Mouse (Mus musculus): ENCODE data around the gene Papolb. TPM values are rescaled to one million over a fixed set of nuclear protein-coding genes. Genes with fewer than 3 reads are reported as not detected.
A peak's percentile ranks its signal among the peaks of the same experiment; 100 is the strongest.

Gene Papolb
- under 1 TPM; 0.06 to 0.08 TPM for total RNA-seq (2021)

DNA sequence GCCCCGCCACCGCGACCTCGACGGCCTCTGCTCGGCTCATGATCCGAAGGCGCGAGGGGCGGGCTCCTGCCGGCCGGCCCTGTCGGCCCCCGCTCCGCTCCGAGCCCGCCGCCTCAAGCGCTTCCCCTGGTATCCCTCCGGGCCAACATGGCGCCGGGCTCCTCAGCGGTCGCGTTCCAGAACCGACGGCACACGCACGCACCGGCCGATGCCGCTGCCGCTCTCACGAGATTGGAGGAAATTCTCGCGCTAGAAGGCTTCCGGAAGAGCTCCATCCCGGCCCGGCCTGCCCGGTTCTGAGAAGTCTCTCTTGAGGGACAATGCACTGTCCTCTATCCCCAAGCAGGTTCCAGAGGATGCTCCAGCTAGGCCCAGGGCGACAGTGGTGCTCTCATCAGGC, at the start of gene Papolb:
TSS of gene Papolb (minus strand) at position 162 of the 400 bp plus-strand sequence.
- intact Hi-C loops (cut with DNase I), result no loop called here
- DNase-seq (ENCODE audit: low spot score), result no peak

DNA sequence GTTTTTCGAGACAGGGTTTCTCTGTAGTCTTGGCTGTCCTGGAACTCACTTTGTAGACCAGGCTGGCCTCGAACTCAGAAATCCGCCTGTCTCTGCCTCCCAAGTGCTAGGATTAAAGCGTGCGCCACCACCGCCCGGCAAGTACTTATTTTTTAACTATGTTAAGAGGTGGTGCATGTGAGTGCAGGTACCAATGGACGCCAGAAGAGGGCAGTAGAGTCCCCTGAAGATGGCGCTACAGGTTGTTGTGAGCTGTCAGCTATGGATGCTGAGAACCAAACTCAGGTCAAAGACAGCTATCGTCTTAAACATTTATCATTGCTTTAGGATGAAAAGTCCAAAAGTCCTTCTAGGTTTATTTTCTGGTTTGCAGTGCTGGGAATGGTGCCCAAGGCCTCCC, 48.3 kb upstream of the Papolb start:
- intact Hi-C loops (cut with DNase I), result no loop called here
- no peak for DNase-seq (ENCODE audit: low spot score)

DNA sequence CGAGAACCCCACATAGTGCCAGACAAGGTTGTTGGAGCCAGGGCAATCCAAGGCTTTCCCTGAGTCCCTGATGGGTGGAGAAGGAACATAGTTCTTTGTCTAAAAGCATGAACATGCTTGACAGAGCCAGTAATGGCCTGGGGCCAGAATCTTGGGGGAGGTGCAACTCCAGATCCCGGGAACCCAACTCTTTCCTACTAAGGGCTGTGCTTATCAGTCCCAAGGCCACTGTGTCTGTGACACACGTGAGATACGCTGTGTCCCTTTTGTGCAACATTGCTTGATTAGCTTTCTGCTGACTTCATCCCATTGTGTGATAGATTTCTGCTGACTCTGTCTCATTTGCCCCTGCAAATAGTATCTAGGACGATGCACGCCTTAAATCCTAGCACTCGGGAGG, 47.0 kb upstream of the Papolb start:
- intact Hi-C loops (cut with DNase I), result no loop called here
- no peak for DNase-seq (ENCODE audit: low spot score)

DNA sequence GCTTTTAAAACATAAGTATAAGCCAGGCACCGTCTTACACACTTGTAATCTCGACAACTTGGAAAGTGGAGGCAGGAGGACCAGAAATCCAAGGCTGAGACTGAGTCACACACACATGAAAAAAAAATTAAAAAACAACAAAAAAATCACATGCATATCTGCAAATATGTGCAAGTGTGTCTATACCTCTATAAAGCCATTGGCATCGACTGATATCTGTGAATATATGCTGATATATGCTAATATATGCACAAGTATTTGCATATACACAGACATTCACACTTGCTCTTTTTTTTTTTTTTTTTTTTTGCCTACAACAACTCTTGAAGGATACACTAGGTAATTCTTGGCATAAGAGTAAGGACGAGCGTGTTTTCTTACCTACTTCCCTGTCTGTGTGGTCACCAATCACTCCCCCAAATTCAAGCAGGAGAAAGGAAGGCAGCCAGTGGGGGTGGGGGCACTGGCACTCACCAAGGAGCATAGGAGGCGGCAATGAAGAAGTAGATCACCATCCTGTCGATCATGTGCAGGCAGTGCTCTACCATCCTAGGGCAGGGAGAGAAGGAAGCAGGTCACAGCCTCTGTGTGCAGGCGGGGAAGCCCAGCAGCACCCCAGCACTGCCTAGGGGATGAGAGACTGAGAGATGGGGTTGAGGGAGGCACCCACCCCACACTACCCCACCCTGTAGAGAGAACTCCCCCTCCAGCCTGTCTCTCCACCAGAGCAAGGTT, 44.6 kb upstream of the Papolb start:
- intact Hi-C loops (cut with DNase I), result no loop called here
- no peak for DNase-seq (ENCODE audit: low spot score)

DNA sequence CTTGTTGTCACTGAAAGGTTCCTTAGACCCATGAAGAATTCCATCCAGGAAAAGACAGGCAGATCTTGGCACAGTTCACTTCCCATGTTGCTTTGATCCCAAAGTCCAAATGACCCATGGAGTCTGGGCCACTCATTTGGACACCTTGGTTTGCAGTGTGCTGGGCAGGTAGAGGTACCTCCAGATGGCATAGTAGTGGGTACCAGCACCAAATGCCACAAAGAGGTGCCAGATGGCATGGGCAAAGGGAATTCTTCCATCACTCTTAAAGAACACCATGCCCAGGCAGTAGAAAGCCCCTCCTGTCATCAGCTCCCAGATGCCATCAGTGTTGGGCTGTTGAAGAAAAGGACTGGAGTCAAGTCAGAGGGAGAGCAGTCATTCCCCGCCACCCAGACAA, 34.7 kb upstream of the Papolb start:
- DNase-seq (ENCODE audit: low spot score), result no peak
- intact Hi-C loops (cut with DNase I), result no loop called here

DNA sequence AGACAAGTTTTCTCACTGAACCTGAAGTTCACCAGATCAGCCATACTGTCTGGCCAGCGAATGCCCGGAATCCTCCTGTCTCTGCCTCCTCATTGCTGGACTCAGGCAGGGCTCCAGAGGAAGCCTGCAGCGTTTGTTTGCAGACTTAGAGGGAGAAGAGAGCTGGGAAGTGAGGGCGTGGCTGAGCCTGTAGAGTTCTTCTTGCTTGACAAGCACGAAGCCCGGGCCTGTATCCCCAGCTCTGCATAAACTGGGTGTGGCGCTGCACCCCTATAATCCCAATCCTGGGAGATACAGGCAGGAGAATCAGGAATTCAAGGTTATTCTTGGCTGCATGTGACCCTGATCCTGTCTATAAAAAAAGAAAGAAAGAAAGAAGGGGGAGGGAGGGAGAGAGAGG, 30.4 kb upstream of the Papolb start:
- intact Hi-C loops (cut with DNase I), result no loop called here
- no peak for DNase-seq (ENCODE audit: low spot score)

DNA sequence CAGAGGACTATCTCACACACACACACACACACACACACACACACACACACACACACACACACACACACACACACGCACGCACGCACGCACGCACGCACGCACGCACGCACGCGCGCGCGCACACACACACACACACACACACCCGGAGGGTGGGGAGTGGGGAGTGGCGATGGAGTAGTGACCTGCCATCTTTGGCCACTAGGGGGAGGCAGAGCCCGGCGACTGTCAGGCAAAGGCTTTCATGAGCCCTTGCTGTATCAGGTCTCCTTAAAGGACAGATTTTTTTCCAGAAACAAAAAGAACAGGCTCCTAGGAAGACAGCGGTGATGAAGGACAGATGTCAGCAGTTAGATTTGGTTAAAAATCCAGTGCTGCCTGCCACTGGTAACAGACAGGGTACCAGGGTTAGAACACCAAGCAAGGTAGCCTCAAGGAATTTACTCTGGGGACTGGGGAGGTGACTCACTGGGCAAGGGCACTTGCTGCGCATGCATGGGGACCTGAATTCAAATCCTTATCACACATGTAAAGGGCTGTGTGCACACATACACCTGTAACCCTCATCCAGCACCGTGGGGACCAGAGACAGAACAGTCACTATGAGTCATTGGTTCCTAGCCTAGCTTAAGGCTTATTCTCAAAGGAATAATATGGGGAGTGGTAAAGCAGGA, 27.7 kb upstream of the Papolb start:
- DNase-seq (ENCODE audit: low spot score), result no peak
- intact Hi-C loops (cut with DNase I), result loop anchor here (1.0 to 5.0 kb wide), 2 partner anchors 65 to 161 kb away; no protein-coding TSS in a partner anchor

DNA sequence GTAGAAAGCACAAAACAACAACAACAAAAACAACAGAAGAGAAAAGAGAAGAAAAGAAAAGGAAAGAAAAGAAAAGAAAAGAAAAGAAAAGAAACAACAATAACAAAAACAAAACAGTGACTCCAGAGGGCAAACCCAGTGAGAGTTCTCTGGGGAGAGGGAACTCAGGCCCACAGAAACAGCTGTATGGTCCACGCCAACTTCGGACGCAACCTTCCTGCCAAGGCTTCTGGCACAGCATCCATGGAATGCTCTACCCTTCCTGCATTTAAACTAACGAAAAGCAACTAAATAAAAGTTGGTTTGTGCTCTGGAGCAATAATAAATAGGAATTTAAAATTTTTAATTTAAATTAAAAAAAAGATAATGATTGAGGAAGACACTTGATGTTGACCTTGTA, 26.8 kb upstream of the Papolb start:
- DNase-seq (ENCODE audit: low spot score), result no peak
- intact Hi-C loops (cut with DNase I), result loop anchor here (1.0 to 5.0 kb wide), 2 partner anchors 66 to 162 kb away; no protein-coding TSS in a partner anchor

DNA sequence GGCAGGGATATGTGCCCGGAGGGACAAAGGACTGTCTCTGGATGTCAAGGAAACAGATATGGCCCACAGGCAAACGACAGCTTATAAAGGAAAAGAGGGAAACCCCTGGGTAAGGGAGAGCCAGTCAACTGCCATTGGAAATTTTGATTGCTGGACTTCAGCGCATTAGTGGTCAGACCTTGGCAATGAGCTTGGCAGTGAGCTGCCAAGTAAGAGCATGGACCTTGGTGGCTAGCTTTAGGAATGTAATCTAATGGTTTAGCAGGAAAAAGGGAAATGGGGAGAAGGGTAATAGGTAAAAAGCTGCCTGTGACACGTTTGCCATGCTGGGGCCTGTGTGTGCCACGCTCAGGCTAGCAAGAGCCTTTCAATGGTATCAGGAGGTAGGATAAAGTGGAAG, 26.0 kb upstream of the Papolb start:
- no peak for DNase-seq (ENCODE audit: low spot score)
- intact Hi-C loops (cut with DNase I), result loop anchor here (5.0 kb wide), 1 partner anchor 66 kb away; no protein-coding TSS in a partner anchor

DNA sequence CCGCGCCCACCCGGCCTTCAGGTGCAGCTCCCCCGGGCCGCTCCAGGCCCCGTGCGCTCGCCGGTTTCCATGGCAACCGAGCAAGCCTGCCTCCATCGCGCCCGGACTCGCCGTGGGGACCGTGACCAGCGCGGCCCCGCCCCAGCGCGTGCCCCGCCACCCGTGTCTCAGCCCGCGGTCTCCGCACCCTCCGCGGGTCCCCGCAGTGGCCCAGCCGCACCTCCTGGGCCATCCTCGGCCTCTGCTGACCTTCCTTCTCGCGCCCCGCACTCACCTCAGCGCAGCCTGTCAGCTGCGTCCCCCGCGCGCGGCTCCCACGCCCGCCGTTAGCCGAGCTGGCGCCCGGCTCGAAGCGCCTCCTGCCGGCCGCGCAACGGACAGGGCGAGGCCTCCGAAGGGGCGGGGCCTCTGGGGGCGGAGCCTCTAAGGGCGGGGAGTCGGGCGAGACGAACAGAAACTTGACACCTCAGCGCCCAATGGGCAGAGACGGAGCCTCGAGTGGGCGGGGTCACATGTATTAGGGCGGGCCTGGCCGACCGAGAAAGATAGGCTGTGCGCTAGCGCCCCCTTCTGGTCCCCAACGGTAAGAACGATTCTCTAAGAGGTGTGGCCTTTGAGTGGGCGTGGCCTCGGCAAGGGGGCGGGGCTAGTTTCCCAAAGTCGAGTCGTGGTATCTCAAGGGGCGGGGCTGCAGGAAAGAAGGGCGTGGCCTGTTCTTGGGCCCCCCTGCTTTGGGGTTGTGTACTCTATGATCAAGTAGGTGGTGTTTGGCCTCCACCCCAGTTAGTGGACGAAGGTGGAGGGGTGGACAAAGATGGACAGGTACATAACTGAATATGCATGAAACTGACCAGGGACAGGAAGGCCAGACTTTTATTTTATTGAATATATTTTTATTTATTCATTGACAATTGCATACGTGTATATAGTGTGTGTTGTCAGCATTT, 21.1 kb upstream of the Papolb start, which contains the start of gene Radil:
TSS of gene Radil (minus strand) at position 393 of the 947 bp plus-strand sequence.
- intact Hi-C loops (cut with DNase I), result loop anchor here (2.0 kb wide), 1 partner anchor 48 kb away; no protein-coding TSS in a partner anchor
- peak; percentile 91 for DNase-seq (ENCODE audit: low spot score)

DNA sequence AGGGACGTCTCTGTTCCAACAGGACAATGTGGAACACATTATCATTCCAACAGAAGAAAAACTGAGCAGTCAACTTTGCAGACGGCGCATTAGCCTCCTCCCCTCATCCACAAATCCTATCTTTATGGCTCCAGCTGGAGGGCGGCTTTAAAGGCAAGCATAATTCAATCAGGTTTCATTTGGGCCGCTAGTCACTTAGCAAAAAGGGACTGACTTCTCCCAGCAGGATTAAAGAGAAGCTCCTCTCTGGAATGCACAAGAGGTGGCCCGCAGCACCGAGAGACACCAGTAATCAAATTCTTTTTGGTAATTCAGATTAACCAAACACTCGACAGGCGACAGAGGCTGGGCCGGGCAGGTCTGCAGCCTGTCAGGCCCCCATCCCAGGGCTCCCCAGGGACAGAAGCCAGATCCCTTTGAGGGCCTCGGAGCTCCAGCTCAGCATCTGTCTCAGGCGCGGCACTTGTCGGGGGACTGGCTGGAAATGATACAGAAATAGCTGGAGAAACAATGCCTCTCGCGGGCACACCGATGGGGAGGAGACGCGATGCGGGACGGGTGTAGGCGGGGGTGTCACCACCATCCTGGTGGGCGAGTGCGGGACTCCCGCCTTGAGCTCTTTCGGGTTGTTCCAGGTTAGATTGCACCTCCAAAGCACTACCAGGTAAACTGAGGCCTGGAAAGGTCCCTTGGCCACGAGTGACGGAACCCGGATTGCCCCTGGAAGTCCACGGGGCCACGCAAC, 20.3 kb upstream of the Papolb start:
- DNase-seq (ENCODE audit: low spot score), result peak; percentile 12
- intact Hi-C loops (cut with DNase I), result loop anchor here (2.0 kb wide), 1 partner anchor 47 kb away; no protein-coding TSS in a partner anchor

DNA sequence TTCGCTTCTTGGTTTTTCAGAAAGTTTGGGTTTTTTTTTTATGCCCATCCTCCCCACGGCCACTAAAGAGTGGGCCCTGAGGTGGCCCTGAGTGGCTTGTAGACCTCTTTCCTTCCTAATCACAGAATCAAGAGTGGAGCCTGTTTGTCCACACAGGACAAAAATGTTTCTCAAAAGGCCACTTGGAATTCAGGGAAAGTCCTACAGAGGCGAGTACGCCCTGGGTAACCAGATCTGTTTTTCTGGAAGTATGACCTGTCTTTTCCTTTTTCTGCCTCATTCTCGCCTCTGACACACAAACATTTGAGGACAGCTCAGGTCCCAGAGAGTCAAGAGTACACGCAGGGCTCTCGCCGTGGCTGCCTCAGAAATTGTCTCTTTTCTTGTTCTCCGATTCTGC, 19.6 kb upstream of the Papolb start:
- intact Hi-C loops (cut with DNase I), result no loop called here
- DNase-seq (ENCODE audit: low spot score), result no peak

DNA sequence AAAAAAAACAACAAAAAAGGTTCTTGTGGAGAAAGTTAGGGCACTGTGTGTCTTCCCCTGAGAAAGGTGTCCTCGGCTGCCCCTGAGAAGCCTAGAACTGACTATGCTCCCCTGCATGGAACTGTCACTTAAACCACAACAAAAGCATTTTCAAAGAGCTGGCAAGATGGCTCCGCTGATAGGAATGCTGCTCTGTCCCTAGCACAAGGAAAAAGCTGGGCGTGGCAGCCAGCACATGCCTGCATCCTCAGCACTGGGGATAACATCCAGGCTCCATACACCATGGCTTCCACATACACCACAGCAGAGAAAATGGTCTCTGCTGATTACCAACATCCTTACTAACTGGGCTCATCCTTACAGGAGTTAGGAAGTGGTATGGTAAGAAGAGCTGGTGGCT, 17.2 kb upstream of the Papolb start:
- DNase-seq (ENCODE audit: low spot score), result no peak
- intact Hi-C loops (cut with DNase I), result no loop called here

DNA sequence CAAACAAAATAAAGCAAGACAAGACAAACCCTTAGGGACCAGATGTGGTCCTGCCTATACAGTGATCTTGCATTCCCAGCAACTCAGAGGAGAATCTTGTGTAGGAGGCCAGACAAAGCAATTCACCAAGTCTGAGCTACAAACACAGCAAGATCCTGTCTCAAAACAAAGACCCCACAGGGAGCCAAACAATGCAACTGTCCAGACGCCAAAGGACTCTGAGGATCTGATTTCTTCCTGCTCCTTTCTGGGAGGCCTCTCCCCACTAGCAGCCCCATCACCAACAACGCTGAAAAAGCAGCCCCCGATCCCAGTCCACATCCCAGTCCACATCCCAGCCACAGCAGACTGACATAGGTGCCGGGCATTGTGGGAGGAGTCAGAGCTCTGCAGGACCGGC, 16.5 kb upstream of the Papolb start:
- intact Hi-C loops (cut with DNase I), result no loop called here
- DNase-seq (ENCODE audit: low spot score), result no peak

DNA sequence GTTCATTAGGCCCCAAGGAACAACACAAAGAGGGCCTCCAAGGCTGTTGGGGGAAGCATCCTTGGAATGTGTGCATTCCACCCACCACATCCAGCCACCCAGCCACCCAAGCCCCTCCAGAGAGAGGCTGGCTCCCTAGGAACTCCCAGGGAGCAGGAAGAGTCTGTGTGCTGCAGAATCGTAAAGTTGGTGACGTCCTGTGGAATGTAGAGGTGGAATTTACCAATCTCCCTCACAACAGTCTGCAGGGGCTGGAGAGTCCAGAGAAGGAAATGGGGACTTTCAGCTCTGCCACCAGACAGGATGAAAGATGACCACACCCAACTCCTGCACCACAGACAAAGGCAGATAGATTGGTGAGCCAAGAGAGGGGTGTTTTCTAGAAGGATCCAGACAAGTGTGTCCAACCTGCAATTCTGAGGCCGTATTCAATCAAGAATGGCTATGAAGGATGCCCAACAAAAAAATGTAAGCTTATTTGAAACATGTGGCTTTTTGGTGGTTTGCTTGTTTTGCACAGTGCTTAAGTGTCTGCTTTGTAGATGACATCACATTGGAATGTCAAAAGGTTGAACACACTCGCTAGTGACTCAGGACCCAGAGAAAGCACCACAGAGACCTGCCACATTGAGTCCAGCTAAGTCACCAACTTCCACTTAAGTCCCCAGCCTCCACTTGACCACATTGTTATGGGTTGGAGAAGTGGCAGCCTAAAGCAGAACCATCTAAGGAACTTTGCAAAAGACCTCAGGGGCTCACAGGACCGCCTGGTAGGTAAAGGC, 15.3 kb upstream of the Papolb start:
- no peak for DNase-seq (ENCODE audit: low spot score)

DNA sequence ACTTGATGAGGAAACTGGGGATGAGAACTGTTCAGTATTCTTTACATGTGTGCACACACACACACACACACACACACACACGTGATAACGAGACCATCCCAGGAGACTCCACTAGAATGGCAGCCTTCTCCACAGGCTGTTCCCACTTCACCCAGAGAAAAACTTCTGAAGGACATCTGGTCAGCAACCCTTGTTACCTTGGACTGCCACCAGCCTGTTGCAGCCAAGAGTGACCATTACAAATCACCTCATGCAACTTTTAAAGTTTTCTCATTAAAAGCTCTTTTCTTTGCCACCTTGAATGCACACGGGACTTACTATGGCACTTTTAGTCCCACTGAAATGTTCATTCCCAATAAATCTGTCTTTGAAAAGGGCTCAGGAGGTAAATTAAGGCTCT, 7.4 kb upstream of the Papolb start:
- no peak for DNase-seq (ENCODE audit: low spot score)
- intact Hi-C loops (cut with DNase I), result no loop called here

More for the DNA sequence above, 15.3 kb upstream of the Papolb start:
- intact Hi-C loops (cut with DNase I), result no loop called here

DNA sequence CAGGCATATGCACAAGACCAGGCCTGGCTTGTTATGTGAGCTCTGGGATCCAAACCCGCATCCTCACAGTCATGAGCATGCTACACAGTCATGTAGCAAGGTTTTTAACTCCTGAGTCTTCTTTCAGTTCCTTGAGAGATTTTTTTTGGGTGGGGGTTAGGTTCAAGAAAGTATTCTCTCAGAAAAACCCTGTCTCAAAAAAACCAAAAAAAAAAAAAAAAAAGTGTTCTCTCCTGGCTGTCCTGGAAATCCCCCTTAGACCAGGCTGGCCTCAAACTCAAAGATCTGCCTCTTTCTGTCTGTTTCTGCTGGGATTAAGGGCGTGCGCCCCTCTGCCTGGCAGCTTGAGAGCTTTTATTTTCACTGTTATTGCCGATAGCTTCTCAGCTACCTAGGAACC, 5.5 kb upstream of the Papolb start:
- intact Hi-C loops (cut with DNase I), result no loop called here
- DNase-seq (ENCODE audit: low spot score), result no peak

DNA sequence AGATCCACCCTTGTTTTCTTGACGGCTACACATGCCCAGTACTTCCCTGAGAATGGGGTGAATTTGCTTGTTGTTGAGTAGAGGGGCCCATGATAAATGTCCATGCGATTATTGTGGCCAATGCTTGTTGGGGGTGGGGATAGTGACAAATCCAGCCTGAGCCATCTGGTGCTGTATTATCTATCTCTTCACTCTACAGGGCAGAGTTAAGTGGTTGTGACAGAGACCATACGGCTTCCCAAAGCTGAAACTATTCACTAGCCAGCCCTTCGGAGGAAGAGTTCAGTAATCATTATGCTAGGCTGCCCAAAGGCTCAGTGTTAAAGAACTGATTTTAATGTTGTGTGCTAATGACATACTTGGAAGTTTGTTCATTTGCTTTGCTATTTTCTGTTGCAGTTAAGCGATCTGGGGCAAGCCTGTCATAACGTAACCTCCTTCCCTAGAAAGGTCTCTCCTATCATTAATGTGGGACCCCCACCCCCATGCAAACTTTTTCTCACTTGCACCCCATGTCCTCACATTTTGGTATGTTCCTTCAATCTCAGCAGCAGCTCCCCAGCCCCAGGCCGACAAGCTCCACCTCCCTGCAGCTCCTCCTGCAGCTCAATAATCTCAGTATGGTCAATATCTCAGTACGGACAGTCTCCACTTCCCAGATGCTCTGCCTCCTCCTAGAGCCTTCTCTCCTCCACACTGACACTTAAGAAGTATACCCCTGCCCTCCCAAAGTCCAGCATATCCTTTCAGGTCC, 5.0 kb downstream of the Papolb start:
- intact Hi-C loops (cut with DNase I), result no loop called here

More for the DNA sequence above, 5.0 kb downstream of the Papolb start:
- DNase-seq (ENCODE audit: low spot score), result no peak
